Mouse (Mus musculus): ENCODE results near the gene Tcf7l1. TPM values are rescaled to one million over a fixed set of nuclear protein-coding genes. Genes with fewer than 3 reads are reported as not detected.
A peak's percentile ranks its signal among the peaks of the same experiment; 100 is the strongest.

The Tcf7l1 gene
- polyA plus RNA-seq, 1 experiment from 2014 or later, result 5.7 TPM

DNA sequence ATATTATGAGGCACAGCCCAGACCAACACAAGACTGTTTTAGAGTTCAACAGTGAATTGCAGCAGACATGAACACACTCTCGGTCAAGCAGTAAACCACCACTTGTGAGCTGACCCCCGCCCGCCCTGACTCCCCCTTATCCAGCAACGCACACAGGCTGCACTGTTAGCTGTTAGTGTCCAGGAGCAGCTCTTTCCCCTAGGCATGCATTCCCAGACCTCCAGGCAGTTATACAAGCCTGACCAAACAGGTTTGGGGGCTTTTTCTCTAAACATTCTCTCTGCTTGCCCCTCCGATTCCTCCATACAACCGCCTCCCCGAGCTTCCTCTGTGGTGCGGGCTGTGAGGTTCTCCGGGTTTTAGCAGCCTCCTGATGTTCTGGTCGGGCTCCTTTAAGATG is 112.0 kb downstream of the Tcf7l1 start:
- H3K36me3 ChIP-seq (replicated peaks; ENCODE audit: insufficient read depth, low read length), result no peaks in the 10 kb centered on the region
- TF ChIP-seq EP300 (IDR thresholded peaks at IDR 0.05; ENCODE audit: low read depth), result no peak
- TF ChIP-seq CTCF (IDR thresholded peaks at IDR 0.05; ENCODE audit: low read depth), result no peak
- H3K9ac ChIP-seq (replicated peaks), result no peak overlapping the region
- H3K27me3 ChIP-seq (ENCODE audit: insufficient read depth, low read length), result no peaks in the 10 kb centered on the region
- H3K27ac ChIP-seq (ENCODE audit: low read depth), result 0 out of 2 replicates have a peak overlapping the region, but pooled peaks have one; percentile 16
- DNase-seq, result no peak
- WGBS (ENCODE audit: insufficient replicate concordance), result 51% methylated on average over 10 of the region's 10 CpGs
- no peak for ATAC-seq
- H3K4me1 ChIP-seq (ENCODE audit: insufficient read depth), result no peaks in the 10 kb centered on the region
- H3K4me3 ChIP-seq (ENCODE audit: low read depth, low read length), result no peak overlapping the region
- no peaks in the 10 kb centered on the region for H3K9me3 ChIP-seq (ENCODE audit: low read length)
- no peak overlapping the region for H3K4me2 ChIP-seq (ENCODE audit: low read depth, low read length)

GRCm38 (mm10) chr6:72676376-72676775 is 112.7 kb downstream of the Tcf7l1 start:
- Histone ChIP-seq H3K9ac (replicated peaks) (no peak overlapping the region), H3K9me3 (ENCODE audit: low read length) (no peaks in the 10 kb centered on the region), H3K4me3 (ENCODE audit: low read depth, low read length) (no peak overlapping the region), H3K27me3 (ENCODE audit: insufficient read depth, low read length) (no peaks in the 10 kb centered on the region), H3K36me3 (replicated peaks; ENCODE audit: insufficient read depth, low read length) (no peaks in the 10 kb centered on the region), H3K4me2 (ENCODE audit: low read depth, low read length) (no peak overlapping the region), H3K4me1 (ENCODE audit: insufficient read depth) (no peaks in the 10 kb centered on the region), H3K27ac (ENCODE audit: low read depth) (no peak overlapping the region)
- DNase-seq (no peak), ATAC-seq (no peak)
- TF ChIP-seq EP300 (IDR thresholded peaks at IDR 0.05; ENCODE audit: low read depth) (no peak), CTCF (IDR thresholded peaks at IDR 0.05; ENCODE audit: low read depth) (peak; percentile 47)
- 57% methylated on average over 2 of the region's 2 CpGs for WGBS (ENCODE audit: insufficient replicate concordance)

DNA sequence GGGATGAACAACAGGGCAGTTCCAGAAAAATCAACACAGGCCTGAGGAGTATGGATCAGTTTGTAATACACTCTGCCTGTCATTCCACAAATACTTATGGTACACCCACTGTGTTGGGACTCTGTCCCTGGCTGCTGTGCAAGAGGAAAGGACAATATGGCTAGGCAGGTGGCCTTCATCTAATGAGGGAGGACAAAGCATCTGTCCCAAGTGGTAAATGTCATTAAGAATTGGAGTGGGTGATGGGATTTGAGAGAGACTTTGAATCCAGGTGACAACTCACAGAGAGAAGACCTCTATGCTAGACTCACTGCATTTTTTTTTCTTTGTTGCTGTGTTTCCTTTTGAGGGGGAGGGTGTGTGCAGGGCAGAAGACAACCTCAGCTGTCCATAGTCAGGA is 115.3 kb downstream of the Tcf7l1 start:
- no peaks in the 10 kb centered on the region for H3K27me3 ChIP-seq (ENCODE audit: insufficient read depth, low read length)
- H3K27ac ChIP-seq (ENCODE audit: low read depth), result no peak overlapping the region
- H3K4me1 ChIP-seq (ENCODE audit: insufficient read depth), result no peaks in the 10 kb centered on the region
- DNase-seq (no peak), ATAC-seq (no peak)
- TF ChIP-seq CTCF (IDR thresholded peaks at IDR 0.05; ENCODE audit: low read depth) (no peak), EP300 (IDR thresholded peaks at IDR 0.05; ENCODE audit: low read depth) (no peak)
- H3K9ac ChIP-seq (replicated peaks), result no peak overlapping the region
- no peak overlapping the region for H3K4me3 ChIP-seq (ENCODE audit: low read depth, low read length)
- no peak overlapping the region for H3K4me2 ChIP-seq (ENCODE audit: low read depth, low read length)
- no peaks in the 10 kb centered on the region for H3K36me3 ChIP-seq (replicated peaks; ENCODE audit: insufficient read depth, low read length)
- H3K9me3 ChIP-seq (ENCODE audit: low read length), result no peaks in the 10 kb centered on the region

DNA sequence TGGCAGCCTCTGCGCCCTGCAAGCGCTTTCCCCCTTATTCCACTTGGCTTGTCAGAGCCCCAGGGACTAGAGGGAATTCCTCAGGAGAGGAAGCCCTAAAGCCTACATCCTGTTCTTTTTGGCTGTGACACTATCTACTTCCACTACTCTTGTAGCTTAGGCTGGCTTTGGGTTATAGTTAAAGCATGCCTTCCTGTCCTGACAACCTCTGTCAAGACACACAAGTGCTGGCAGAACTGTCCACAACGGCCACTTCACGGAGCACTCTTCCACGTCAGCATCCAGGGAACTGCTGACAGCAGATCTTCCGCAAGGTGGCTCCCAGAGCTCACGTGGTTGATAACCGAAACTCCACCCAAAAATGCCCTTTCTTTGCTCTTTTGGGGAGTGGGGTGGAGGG is 117.9 kb downstream of the Tcf7l1 start:
- TF ChIP-seq CTCF (IDR thresholded peaks at IDR 0.05; ENCODE audit: low read depth), result no peak
- TF ChIP-seq EP300 (IDR thresholded peaks at IDR 0.05; ENCODE audit: low read depth), result no peak; the same call in 1 of the 2 replicates
- H3K27me3 ChIP-seq (ENCODE audit: insufficient read depth, low read length), result no peaks in the 10 kb centered on the region
- H3K4me1 ChIP-seq (ENCODE audit: insufficient read depth), result no peaks in the 10 kb centered on the region
- H3K4me2 ChIP-seq (ENCODE audit: low read depth, low read length), result no peak overlapping the region
- no peak overlapping the region for H3K9ac ChIP-seq (replicated peaks)
- ATAC-seq (peak; percentile 27; the same call in 1 of the 2 replicates), DNase-seq (no peak)
- H3K9me3 ChIP-seq (ENCODE audit: low read length), result no peaks in the 10 kb centered on the region
- H3K36me3 ChIP-seq (replicated peaks; ENCODE audit: insufficient read depth, low read length), result no peaks in the 10 kb centered on the region
- 54% methylated on average over 8 of the region's 8 CpGs for whole genome bisulfite sequencing (ENCODE audit: insufficient replicate concordance)
- no peak overlapping the region for H3K27ac ChIP-seq (ENCODE audit: low read depth)
- H3K4me3 ChIP-seq (ENCODE audit: low read depth, low read length), result no peak overlapping the region

GRCm38 (mm10) chr6:72667021-72667420 is 122.0 kb downstream of the Tcf7l1 start:
- Histone ChIP-seq H3K4me1 (ENCODE audit: insufficient read depth) (peaks cover 4% of the 10 kb centered on the region; the same call in 1 of the 2 replicates), H3K9ac (replicated peaks) (no peak overlapping the region), H3K27me3 (ENCODE audit: insufficient read depth, low read length) (no peaks in the 10 kb centered on the region), H3K36me3 (replicated peaks; ENCODE audit: insufficient read depth, low read length) (no peaks in the 10 kb centered on the region), H3K4me3 (ENCODE audit: low read depth, low read length) (no peak overlapping the region), H3K27ac (ENCODE audit: low read depth) (no peak overlapping the region), H3K9me3 (ENCODE audit: low read length) (no peaks in the 10 kb centered on the region), H3K4me2 (ENCODE audit: low read depth, low read length) (no peak overlapping the region)
- DNase-seq (peak; percentile 71), ATAC-seq (no peak)
- peak; percentile 75 for TF ChIP-seq CTCF (IDR thresholded peaks at IDR 0.05; ENCODE audit: low read depth)
- no peak for TF ChIP-seq EP300 (IDR thresholded peaks at IDR 0.05; ENCODE audit: low read depth)
- WGBS (ENCODE audit: insufficient replicate concordance), result 77% methylated on average over 4 of the region's 4 CpGs

DNA sequence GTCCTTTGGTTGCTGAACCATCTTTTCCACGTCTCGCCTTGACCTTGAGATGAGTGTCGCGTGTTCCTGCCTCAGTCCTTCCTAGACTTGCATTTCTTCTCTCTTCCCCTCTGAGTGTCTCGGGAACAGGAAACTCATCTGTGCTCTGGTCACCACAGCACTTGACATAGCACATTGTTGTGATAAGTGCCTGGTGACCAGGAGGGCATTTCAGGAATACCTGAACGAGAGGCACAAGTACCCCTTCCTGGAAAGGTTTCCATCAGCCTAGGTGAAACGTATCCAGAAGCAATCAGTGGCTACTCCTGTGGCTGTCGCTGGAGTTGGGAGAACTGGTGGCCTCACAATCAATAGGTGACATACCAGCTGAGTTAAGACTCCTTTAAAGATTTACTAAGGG is 124.8 kb downstream of the Tcf7l1 start:
- peaks cover 16% of the 10 kb centered on the region for H3K4me1 ChIP-seq (ENCODE audit: insufficient read depth)
- H3K9ac ChIP-seq (replicated peaks), result no peak overlapping the region
- H3K4me2 ChIP-seq (ENCODE audit: low read depth, low read length), result no peak overlapping the region
- no peak for ATAC-seq
- H3K27me3 ChIP-seq (ENCODE audit: insufficient read depth, low read length), result no peaks in the 10 kb centered on the region
- peak overlapping the region; percentile 29; the same call in 1 of the 2 replicates for H3K27ac ChIP-seq (ENCODE audit: low read depth)
- no peaks in the 10 kb centered on the region for H3K9me3 ChIP-seq (ENCODE audit: low read length)
- 40% methylated on average over 8 of the region's 8 CpGs for WGBS (ENCODE audit: insufficient replicate concordance)
- no peak for DNase-seq
- no peaks in the 10 kb centered on the region for H3K36me3 ChIP-seq (replicated peaks; ENCODE audit: insufficient read depth, low read length)
- H3K4me3 ChIP-seq (ENCODE audit: low read depth, low read length), result no peak overlapping the region
- TF ChIP-seq CTCF (IDR thresholded peaks at IDR 0.05; ENCODE audit: low read depth) (no peak), EP300 (IDR thresholded peaks at IDR 0.05; ENCODE audit: low read depth) (no peak)

GRCm38 (mm10) chr6:72663000-72663399 is 126.1 kb downstream of the Tcf7l1 start:
- Histone ChIP-seq H3K4me1 (ENCODE audit: insufficient read depth) (peaks cover 16% of the 10 kb centered on the region), H3K27ac (ENCODE audit: low read depth) (no peak overlapping the region), H3K9me3 (ENCODE audit: low read length) (no peaks in the 10 kb centered on the region), H3K4me3 (ENCODE audit: low read depth, low read length) (no peak overlapping the region), H3K36me3 (replicated peaks; ENCODE audit: insufficient read depth, low read length) (no peaks in the 10 kb centered on the region), H3K4me2 (ENCODE audit: low read depth, low read length) (no peak overlapping the region), H3K9ac (replicated peaks) (no peak overlapping the region), H3K27me3 (ENCODE audit: insufficient read depth, low read length) (no peaks in the 10 kb centered on the region)
- WGBS (ENCODE audit: insufficient replicate concordance), result 0% methylated on average over 1 of the region's 1 CpGs
- ATAC-seq, result peak; percentile 53; the same call in 1 of the 2 replicates
- DNase-seq, result no peak
- TF ChIP-seq CTCF (IDR thresholded peaks at IDR 0.05; ENCODE audit: low read depth) (peak; percentile 40), EP300 (IDR thresholded peaks at IDR 0.05; ENCODE audit: low read depth) (peak; percentile 23; the same call in 1 of the 2 replicates)
